Mouse (Mus musculus): Measurements from ENCODE around the gene Apoc4.

- TF ChIP-seq CTCF (IDR thresholded peaks at IDR 0.05; ENCODE audit: extremely low read depth, insufficient read depth, low read length) (no peak), POLR2A (IDR thresholded peaks at IDR 0.05; ENCODE audit: extremely low read depth, insufficient read depth, low read length) (no peak)
These were observed 10.2 kb upstream of the Apoc4 start for GRCm38 (mm10) chr7:19691434-19691833.

Data from cortical plate, adult 2 months (tissue).